14 mouse cellular contexts compared by ENCODE assay signal in genomic region chr10:80254331-80255297, GRCm38 (mm10).
"Had no signal": no experiment of that assay in that cellular context is flagged by ENCODE, and none has a peak within 500 bp of the region (broad histone marks: within the 10 kb centered on the region; RNA-seq: fewer than 3 reads in every experiment).

No protein-coding gene starts in this region.

- ATAC-seq: intestine, postnatal 0 days; midbrain, embryonic 15.5 days had no signal

- H3K27me3 ChIP-seq: limb, embryonic 15.5 days; liver, embryonic 13.5 days; midbrain, embryonic 15.5 days had no signal

- H3K27ac ChIP-seq: kidney, postnatal 0 days; left cerebral cortex, adult 2 months; limb, embryonic 15.5 days; liver, embryonic 13.5 days; midbrain, embryonic 15.5 days had no signal

- H3K9me3 ChIP-seq: limb, embryonic 15.5 days; liver, embryonic 13.5 days; midbrain, embryonic 15.5 days had no signal

- H3K4me2 ChIP-seq: limb, embryonic 15.5 days; liver, embryonic 13.5 days; midbrain, embryonic 11.5 days; midbrain, embryonic 15.5 days had no signal

- H3K4me3 ChIP-seq: left cerebral cortex, adult 2 months; limb, embryonic 15.5 days; liver, embryonic 13.5 days; midbrain, embryonic 15.5 days had no signal

- DNase-seq: kidney, adult 9 months; kidney, postnatal 36 days; liver, embryonic 13.5 days; lung, adult 18-20 months; right cerebral cortex, adult 18-20 months; right cerebral cortex, postnatal 25 days; thymus, adult 18-20 months; thymus, postnatal 25 days had no signal

- H3K9ac ChIP-seq: limb, embryonic 15.5 days; liver, embryonic 13.5 days; midbrain, embryonic 15.5 days had no signal
